Mouse (Mus musculus) G1E (cell line): Measurements from ENCODE around the gene Dzank1.

ENCODE experiments used
- CTCF ChIP-seq: IDR thresholded peaks from 2 replicates; pipeline ENCODE4 v1.5.1; 2012; ENCODE audit warnings: low read depth, low read length, inconsistent platforms, mixed read lengths
- GATA1 ChIP-seq: IDR thresholded peaks from 2 replicates; pipeline ENCODE4 v1.6.1; 2012; ENCODE audit warnings: borderline replicate concordance, low read length, inconsistent platforms, mixed read lengths
- POLR2AphosphoS5 ChIP-seq: IDR thresholded peaks from 2 replicates; pipeline ENCODE4 v1.6.1; 2012; ENCODE audit warnings: low read depth, low read length, inconsistent platforms; ENCODE audit not compliant: insufficient replicate concordance

DNA sequence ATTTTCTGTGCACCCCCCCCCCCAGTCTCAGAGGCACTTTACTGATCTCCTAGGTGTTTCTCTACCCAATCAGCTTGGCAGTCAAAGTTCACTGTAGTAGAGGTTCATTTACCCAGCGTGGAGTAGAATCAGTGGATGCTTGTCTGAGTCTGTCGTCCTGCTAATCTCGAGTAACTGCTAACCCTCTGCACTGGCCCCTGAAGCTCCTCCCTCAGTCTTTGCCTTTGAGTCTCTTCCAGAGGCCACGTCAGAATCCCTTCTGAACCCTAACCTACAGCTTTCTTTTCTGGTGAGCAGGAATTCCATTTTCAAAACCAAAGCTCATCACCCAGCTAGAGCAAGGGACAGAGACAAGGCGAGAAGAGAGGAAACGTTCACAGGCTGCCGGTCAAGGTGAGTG is 63.0 kb downstream of the Dzank1 start:
- TF ChIP-seq CTCF = no peak
- no peak for TF ChIP-seq GATA1
- no peak for TF ChIP-seq POLR2AphosphoS5
